Mouse (Mus musculus) lung, adult 2 months (tissue): ENCODE measurements around the gene Olfr149. TPM values are rescaled to one million over a fixed set of nuclear protein-coding genes. Genes with fewer than 3 reads are reported as not detected.

Experiments
- DNase-seq: peaks from one replicate; pipeline ENCODE4 v3.0.0; 2022
- H3K4me1 ChIP-seq: fragments of 200-500 bp; 2 replicates; pipeline ENCODE4 v1.6.1; 2011; ENCODE audit warnings: low read length; ENCODE audit not compliant: control insufficient read depth, insufficient read depth
- H3K4me3 ChIP-seq: fragments of 200-500 bp; replicated peaks from 2 replicates; pipeline ENCODE3; 2011; ENCODE audit warnings: low read depth, mild to moderate bottlenecking, control low read depth, low read length; ENCODE audit errors: extremely low read depth
- CTCF ChIP-seq: fragments of 200-500 bp; IDR thresholded peaks from 2 replicates; pipeline ENCODE4 v1.5.1; 2011; ENCODE audit warnings: mild to moderate bottlenecking, low read length, control low read depth; ENCODE audit not compliant: insufficient read depth
- POLR2A ChIP-seq: fragments of 200-500 bp; IDR thresholded peaks from 2 replicates; pipeline ENCODE4 v1.6.1; 2011; ENCODE audit warnings: low read depth, mild to moderate bottlenecking, control low read depth, low read length, borderline replicate concordance; ENCODE audit errors: extremely low read depth
- WGBS: fragments of 180-500 bp; shearing (Covaris S2); methylation state at CpG from one replicate; pipeline ENCODE4 v1.1.7; 2018; 5-methylcytosine and 5-hydroxymethylcytosine counted together
- polyA plus RNA-seq: library from polyadenylated mRNA; depleted of rRNA; stranded (reverse); fragments of >200 nt; gene quantifications from 2 replicates; pipeline ENCODE4 v1.2.3, GENCODE M21; 2012; rRNA removed

The Olfr149 gene
- polyA plus RNA-seq, 1 experiment = not detected

DNA sequence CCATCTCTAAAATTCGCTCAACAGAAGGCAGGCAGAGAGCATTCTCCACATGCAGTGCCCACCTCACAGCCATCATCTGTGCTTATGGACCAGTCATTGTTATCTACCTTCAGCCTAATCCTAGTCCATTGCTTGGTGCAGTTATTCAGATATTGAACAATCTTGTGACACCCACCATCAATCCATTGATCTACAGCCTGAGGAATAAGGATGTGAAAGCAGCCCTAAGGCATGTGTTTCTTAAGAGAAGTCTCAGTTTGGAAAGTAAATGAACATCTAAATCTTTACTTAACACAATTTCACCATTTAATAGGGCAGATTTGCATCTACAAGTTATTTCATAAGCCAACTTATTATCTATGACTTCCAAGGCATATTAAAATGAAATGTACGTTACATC, 37.2 kb downstream of the Olfr149 start:
- no peaks in the 10 kb centered on the region for H3K4me1 ChIP-seq
- H3K4me3 ChIP-seq = no peak overlapping the region
- WGBS = 76% methylated on average over 2 of the region's 2 CpGs
- DNase-seq = no peak
- TF ChIP-seq CTCF (no peak), POLR2A (no peak)

DNA sequence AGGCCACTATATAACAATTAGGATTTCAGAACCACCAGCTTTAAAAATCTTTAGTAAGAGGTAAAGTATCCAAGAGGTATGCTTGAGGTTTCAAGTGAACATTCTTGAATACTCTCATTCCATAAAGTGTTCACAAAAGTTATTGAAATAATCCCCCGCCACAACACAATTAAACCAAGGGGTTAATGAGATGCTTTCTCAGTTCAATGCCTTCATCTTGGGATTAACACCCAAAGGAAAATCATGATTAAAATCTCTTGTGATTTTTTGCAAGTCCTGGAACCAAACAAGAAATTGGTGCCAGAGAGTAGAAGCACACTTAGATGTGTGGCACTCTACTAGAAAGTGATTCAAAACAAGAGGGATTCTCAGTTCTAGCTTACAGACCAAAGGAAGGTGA, 40.0 kb downstream of the Olfr149 start, which contains the start of gene Olfr963:
TSS of gene Olfr963 (plus strand) at position 301 of the 400 bp plus-strand sequence.
- TF ChIP-seq CTCF (no peak), POLR2A (no peak)
- Histone ChIP-seq H3K4me3 (no peak within 1 kb of the TSS), H3K4me1 (no peaks in the 10 kb centered on the region)
- no peak for DNase-seq
- WGBS = 88% methylated on average over 1 of the region's 1 CpGs

- Histone ChIP-seq H3K4me3 (no peak overlapping the region), H3K4me1 (no peaks in the 10 kb centered on the region)
- WGBS = 58% methylated on average over 6 of the region's 6 CpGs
- TF ChIP-seq CTCF = no peak
- TF ChIP-seq POLR2A = no peak
- DNase-seq = no peak
Observed at GRCm38 (mm10) chr9:39654756-39655396, 52.0 kb downstream of the Olfr149 start.

Other genes with a start within 250 kb of the Olfr149 start
- not detected in 2 replicates for gene Olfr955, start 235.2 kb downstream of the Olfr149 start, polyA plus RNA-seq
- not detected in 2 replicates for gene Olfr44, start 213.1 kb downstream of the Olfr149 start, polyA plus RNA-seq
- not detected in 2 replicates for gene Olfr957, start 191.3 kb downstream of the Olfr149 start, polyA plus RNA-seq
- not detected in 2 replicates for gene Olfr958, start 153.1 kb downstream of the Olfr149 start, polyA plus RNA-seq
- not detected in 2 replicates for gene Olfr959, start 131.5 kb downstream of the Olfr149 start, polyA plus RNA-seq
- 0.25 and 0.56 TPM in 2 replicates for gene AW551984, start 102.7 kb downstream of the Olfr149 start, polyA plus RNA-seq
- not detected in 2 replicates for gene Olfr148, start 96.5 kb downstream of the Olfr149 start, polyA plus RNA-seq
- not detected in 2 replicates for gene Olfr960, start 85.7 kb downstream of the Olfr149 start, polyA plus RNA-seq
- not detected in 2 replicates for gene Olfr961, start 62.0 kb downstream of the Olfr149 start, polyA plus RNA-seq
- gene Olfr963, start 39.9 kb downstream of the Olfr149 start, polyA plus RNA-seq = not detected in 2 replicates
- gene Olfr965, start 4.2 kb upstream of the Olfr149 start, polyA plus RNA-seq = not detected in 2 replicates
- gene Olfr150, start 23.9 kb upstream of the Olfr149 start, polyA plus RNA-seq = not detected in 2 replicates
- gene Olfr967, start 39.1 kb upstream of the Olfr149 start, polyA plus RNA-seq = not detected in 2 replicates
- gene Olfr968, start 76.1 kb upstream of the Olfr149 start, polyA plus RNA-seq = not detected in 2 replicates
- gene Olfr969, start 83.8 kb upstream of the Olfr149 start, polyA plus RNA-seq = not detected in 2 replicates
- not detected in 2 replicates for gene Olfr970, start 101.7 kb upstream of the Olfr149 start, polyA plus RNA-seq
- gene Olfr971, start 129.8 kb upstream of the Olfr149 start, polyA plus RNA-seq = not detected in 2 replicates
- gene Olfr972, start 159.3 kb upstream of the Olfr149 start, polyA plus RNA-seq = not detected in 2 replicates
- not detected in 2 replicates for gene Olfr229, start 200.2 kb upstream of the Olfr149 start, polyA plus RNA-seq
- not detected in 2 replicates for gene Olfr974, start 230.4 kb upstream of the Olfr149 start, polyA plus RNA-seq
- gene Olfr975, start 244.9 kb upstream of the Olfr149 start, polyA plus RNA-seq = 0.05 TPM in 1 of 2 replicates, not detected in the other